Comparison of ENCODE assay signal across 14 mouse cellular contexts in genomic region chr12:118084806-118085205, GRCm38 (mm10).
"Had no signal": no experiment of that assay in that cellular context is flagged by ENCODE, and none has a peak within 500 bp of the region (broad histone marks: within the 10 kb centered on the region; RNA-seq: fewer than 3 reads in every experiment).

No protein-coding gene starts in this region.

- H3K27ac ChIP-seq: neural tube, embryonic 15.5 days; stomach, embryonic 15.5 days; stomach, postnatal 0 days had no signal

- H3K4me3 ChIP-seq: neural tube, embryonic 15.5 days; stomach, embryonic 15.5 days had no signal

- H3K27me3 ChIP-seq: neural tube, embryonic 15.5 days; stomach, embryonic 15.5 days had no signal

- H3K9me3 ChIP-seq: neural tube, embryonic 15.5 days; stomach, embryonic 15.5 days had no signal

- H3K36me3 ChIP-seq: neural tube, embryonic 15.5 days; stomach, embryonic 15.5 days had no signal

- H3K9ac ChIP-seq: neural tube, embryonic 15.5 days; stomach, embryonic 15.5 days had no signal

- H3K4me1 ChIP-seq: neural tube, embryonic 15.5 days; stomach, embryonic 15.5 days had no signal

- DNase-seq: retina, postnatal 1 day; right cerebral cortex, adult 18-20 months; right cerebral cortex, postnatal 14 days; right cerebral cortex, postnatal 25 days; spleen, adult 18-20 months; thymus, adult 18-20 months; thymus, adult 2 months; thymus, postnatal 14 days; thymus, postnatal 25 days; thymus, postnatal 36 days; thymus, postnatal 4 days had no signal

- H3K4me2 ChIP-seq: neural tube, embryonic 15.5 days; stomach, embryonic 15.5 days had no signal
